Mouse (Mus musculus) hindbrain, embryonic 11.5 days (tissue): Measurements from ENCODE around the gene Col12a1. TPM values are rescaled to one million over a fixed set of nuclear protein-coding genes. Genes with fewer than 3 reads are reported as not detected.

Experiments used
- ATAC-seq: fragments of 200-750 bp; cut with Nextera tagmentation; 2 replicates; pipeline ENCODE4 v1.8.0; 2017; ENCODE audit warnings: mild to moderate bottlenecking, moderate TSS enrichment, moderate library complexity; ENCODE audit not compliant: low FRiP score
- DNase-seq: peaks from one replicate; pipeline ENCODE4 v3.0.0-alpha.2; 2015; ENCODE audit warnings: low spot score
- H3K27ac ChIP-seq: fragments of 300-500 bp; sonication (generic); 2 replicates; pipeline ENCODE4 v1.5.1; 2014; ENCODE audit warnings: mild to moderate bottlenecking, low read depth, low read length
- H3K27me3 ChIP-seq: fragments of 300-500 bp; sonication (generic); 2 replicates; pipeline ENCODE4 v1.6.1; 2014; ENCODE audit warnings: mild to moderate bottlenecking, low read length, moderate library complexity, mixed read lengths; ENCODE audit not compliant: control insufficient read depth, insufficient read depth
- H3K36me3 ChIP-seq: fragments of 300-500 bp; sonication (generic); 2 replicates; pipeline ENCODE4 v1.6.1; 2014; ENCODE audit warnings: mild to moderate bottlenecking, low read length, moderate library complexity, mixed read lengths; ENCODE audit not compliant: control insufficient read depth, insufficient read depth
- H3K4me1 ChIP-seq: fragments of 300-500 bp; sonication (generic); replicated peaks from 2 replicates; pipeline ENCODE4 v1.6.1; 2014; ENCODE audit warnings: low read length, mixed read lengths; ENCODE audit not compliant: control insufficient read depth, insufficient read depth
- H3K4me2 ChIP-seq: fragments of 300-500 bp; sonication (generic); replicated peaks from 2 replicates; pipeline ENCODE4 v1.6.1; 2014; ENCODE audit warnings: mild to moderate bottlenecking, low read depth, low read length
- H3K4me3 ChIP-seq: fragments of 300-500 bp; sonication (generic); 2 replicates; pipeline ENCODE4 v1.5.1; 2014; ENCODE audit warnings: low read depth, low read length
- H3K9ac ChIP-seq: fragments of 300-500 bp; sonication (generic); 2 replicates; pipeline ENCODE4 v1.6.1; 2014; ENCODE audit warnings: low read depth, low read length
- H3K9me3 ChIP-seq: fragments of 300-500 bp; sonication (generic); 2 replicates; pipeline ENCODE4 v1.6.1; 2016; ENCODE audit warnings: low read length; ENCODE audit not compliant: control insufficient read depth
- WGBS: fragments of 180-500 bp; shearing (Covaris S2); extraction: QIAGEN DNeasy Blood & Tissue Kit; methylation state at CpG from one replicate; pipeline ENCODE4 v1.1.7; 2014; 5-methylcytosine and 5-hydroxymethylcytosine counted together
- polyA plus RNA-seq: library from polyadenylated mRNA; unstranded; fragments of >200 nt; fragmentation: Nextera tagmentation; extraction: Ambion mirVana; gene quantifications from 2 replicates; pipeline ENCODE4 v1.2.1, GENCODE M21; 2014

The Col12a1 gene
- 18.9 and 32.2 TPM in 2 replicates for polyA plus RNA-seq

DNA sequence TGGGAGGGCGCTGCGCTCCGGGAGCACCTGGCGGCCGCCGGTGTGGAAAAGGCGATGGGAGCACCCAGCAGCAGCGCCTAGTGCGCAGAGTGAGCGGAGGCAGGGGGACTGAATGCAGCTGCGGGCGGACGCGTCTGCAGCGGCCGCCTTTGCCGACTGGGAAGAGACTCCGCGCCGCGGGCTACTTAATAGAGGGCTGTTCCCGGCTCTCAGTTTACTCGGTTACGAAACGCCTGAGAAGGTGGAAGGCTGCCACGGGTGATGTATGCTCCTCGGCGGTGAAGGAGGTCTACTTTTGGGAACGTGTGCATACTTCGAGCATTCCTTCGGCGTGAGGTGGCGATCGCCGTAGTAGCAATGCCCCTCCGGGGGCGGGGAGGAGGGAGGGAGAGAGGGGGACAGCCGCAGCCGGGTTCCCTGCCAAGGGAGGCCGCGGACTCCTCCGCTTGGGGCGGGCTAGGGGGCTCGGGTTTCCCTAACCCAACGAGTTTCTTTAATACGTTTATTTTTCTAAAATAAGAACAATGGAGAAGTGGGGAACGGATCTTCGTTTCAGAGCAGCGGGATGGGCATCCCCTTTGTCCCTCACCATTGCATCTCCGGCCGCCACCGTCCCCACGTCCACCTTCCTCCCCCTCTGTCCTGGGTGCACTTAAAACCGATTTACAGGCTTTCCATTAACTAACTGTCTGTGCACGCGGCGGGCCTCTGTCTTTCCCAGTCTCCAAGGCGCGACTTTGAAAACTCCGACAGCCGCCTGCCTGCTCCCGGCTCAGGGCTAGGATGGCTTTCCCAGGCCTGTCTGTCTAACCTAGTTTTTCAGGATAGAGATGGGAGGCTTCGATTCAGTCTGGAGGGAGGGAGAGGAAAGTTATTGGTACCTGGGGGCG is at the start of gene Col12a1:
Col12a1 (minus strand) TSS at position 351 of the 890 bp plus-strand sequence.
- H3K27me3 ChIP-seq: peaks cover 36% of the 10 kb centered on the region
- H3K4me2 ChIP-seq: peak within 1 kb of the TSS; percentile 87
- no peak within 1 kb of the TSS for H3K27ac ChIP-seq
- no peaks in the 10 kb centered on the region for H3K36me3 ChIP-seq
- H3K9ac ChIP-seq: peak within 1 kb of the TSS; percentile 53
- under 1% methylated on average over 64 of the region's 64 CpGs for WGBS
- no peaks in the 10 kb centered on the region for H3K9me3 ChIP-seq
- ATAC-seq: peak; percentile 62
- peaks cover 2% of the 10 kb centered on the region; the same call in 1 of the 2 replicates for H3K4me1 ChIP-seq
- H3K4me3 ChIP-seq: peak within 1 kb of the TSS; percentile 55
- peak; percentile 77 for DNase-seq

- no peaks in the 10 kb centered on the region for H3K9me3 ChIP-seq
Measured at GRCm38 (mm10) chr9:79766991-79767545, 48.4 kb upstream of the Col12a1 start.

GRCm38 (mm10) chr9:79765329-79765728 is 46.7 kb upstream of the Col12a1 start:
- no peaks in the 10 kb centered on the region for H3K9me3 ChIP-seq
- no peaks in the 10 kb centered on the region for H3K27me3 ChIP-seq
- no peak overlapping the region for H3K4me3 ChIP-seq
- H3K27ac ChIP-seq: no peak overlapping the region
- ATAC-seq (no peak), DNase-seq (no peak)
- H3K36me3 ChIP-seq: no peaks in the 10 kb centered on the region
- H3K9ac ChIP-seq: no peak overlapping the region
- 88% methylated on average over 4 of the region's 4 CpGs for WGBS
- H3K4me2 ChIP-seq: no peak overlapping the region
- no peaks in the 10 kb centered on the region for H3K4me1 ChIP-seq

More at GRCm38 (mm10) chr9:79766991-79767545, 48.4 kb upstream of the Col12a1 start:
- Histone ChIP-seq H3K4me2 (no peak overlapping the region), H3K4me1 (no peaks in the 10 kb centered on the region), H3K9ac (no peak overlapping the region), H3K36me3 (no peaks in the 10 kb centered on the region), H3K4me3 (no peak overlapping the region), H3K27me3 (no peaks in the 10 kb centered on the region), H3K27ac (no peak overlapping the region)
- DNase-seq (no peak), ATAC-seq (no peak)
- WGBS: 89% methylated on average over 5 of the region's 5 CpGs

GRCm38 (mm10) chr9:79762519-79762918 is 43.9 kb upstream of the Col12a1 start:
- Histone ChIP-seq H3K4me2 (no peak overlapping the region), H3K4me1 (no peaks in the 10 kb centered on the region), H3K9me3 (no peaks in the 10 kb centered on the region), H3K36me3 (0 out of 2 replicates have a peak, but pooled peaks cover 2% of the 10 kb centered on the region), H3K9ac (no peak overlapping the region), H3K27me3 (no peaks in the 10 kb centered on the region), H3K4me3 (no peak overlapping the region), H3K27ac (no peak overlapping the region)
- 80% methylated on average over 6 of the region's 6 CpGs for WGBS
- DNase-seq (no peak), ATAC-seq (no peak)

GRCm38 (mm10) chr9:79760076-79760475 is 41.4 kb upstream of the Col12a1 start:
- no peaks in the 10 kb centered on the region for H3K9me3 ChIP-seq
- H3K36me3 ChIP-seq: 0 out of 2 replicates have a peak, but pooled peaks cover 3% of the 10 kb centered on the region
- H3K27me3 ChIP-seq: no peaks in the 10 kb centered on the region
- WGBS: 11% methylated on average over 14 of the region's 14 CpGs
- H3K4me1 ChIP-seq: no peaks in the 10 kb centered on the region
- peak overlapping the region; percentile 79 for H3K9ac ChIP-seq
- peak overlapping the region; percentile 83 for H3K4me3 ChIP-seq
- peak overlapping the region; percentile 67 for H3K4me2 ChIP-seq
- no peak for DNase-seq
- H3K27ac ChIP-seq: peak overlapping the region; percentile 78; the same call in 1 of the 2 replicates
- no peak; the same call in 1 of the 2 replicates for ATAC-seq

GRCm38 (mm10) chr9:79759385-79760005 is 40.9 kb upstream of the Col12a1 start, which contains the start of gene Cox7a2:
Gene Cox7a2, minus strand, starts transcription at chr9:79759878.
- Histone ChIP-seq H3K4me2 (peak within 1 kb of the TSS; percentile 67), H3K27me3 (no peaks in the 10 kb centered on the region), H3K4me3 (peak within 1 kb of the TSS; percentile 83), H3K9ac (peak within 1 kb of the TSS; percentile 79), H3K4me1 (no peaks in the 10 kb centered on the region), H3K27ac (peak within 1 kb of the TSS; percentile 78), H3K9me3 (no peaks in the 10 kb centered on the region), H3K36me3 (0 out of 2 replicates have a peak, but pooled peaks cover 3% of the 10 kb centered on the region)
- DNase-seq: peak; percentile 96
- peak; percentile 100 for ATAC-seq
- 0% methylated on average over 46 of the region's 49 CpGs for WGBS

DNA sequence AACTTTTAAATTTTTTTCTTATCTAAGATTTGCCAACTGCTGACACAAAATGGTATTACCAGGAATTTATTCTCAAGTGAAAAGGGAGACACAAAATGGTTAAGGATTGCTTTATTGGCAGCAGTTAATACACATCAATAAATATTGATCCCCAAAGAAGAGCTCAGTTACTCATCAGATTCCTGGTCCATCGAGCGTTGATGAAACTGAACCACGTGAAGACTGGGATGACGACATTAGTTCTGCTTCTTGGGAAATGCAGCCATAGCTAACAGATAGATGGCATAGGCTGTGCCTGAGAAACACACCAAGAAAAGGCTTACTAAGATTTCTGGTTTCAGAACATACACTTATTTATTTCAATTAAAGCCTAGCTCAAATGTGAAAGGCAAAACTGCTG is 36.7 kb upstream of the Col12a1 start:
- H3K27me3 ChIP-seq: no peaks in the 10 kb centered on the region
- no peaks in the 10 kb centered on the region for H3K4me1 ChIP-seq
- H3K36me3 ChIP-seq: 0 out of 2 replicates have a peak, but pooled peaks cover 3% of the 10 kb centered on the region

GRCm38 (mm10) chr9:79751846-79752245 is 33.2 kb upstream of the Col12a1 start:
- H3K9ac ChIP-seq: no peak overlapping the region
- 84% methylated on average over 8 of the region's 8 CpGs for WGBS
- H3K4me2 ChIP-seq: no peak overlapping the region
- H3K4me1 ChIP-seq: no peaks in the 10 kb centered on the region
- ATAC-seq (no peak), DNase-seq (no peak)
- no peaks in the 10 kb centered on the region for H3K36me3 ChIP-seq
- H3K27ac ChIP-seq: no peak overlapping the region
- H3K9me3 ChIP-seq: no peaks in the 10 kb centered on the region
- no peaks in the 10 kb centered on the region for H3K27me3 ChIP-seq
- no peak overlapping the region for H3K4me3 ChIP-seq

More for the DNA sequence above, 36.7 kb upstream of the Col12a1 start:
- H3K27ac ChIP-seq: no peak overlapping the region
- no peak overlapping the region for H3K4me2 ChIP-seq
- DNase-seq: no peak
- no peaks in the 10 kb centered on the region for H3K9me3 ChIP-seq
- no peak for ATAC-seq
- no peak overlapping the region for H3K9ac ChIP-seq
- H3K4me3 ChIP-seq: no peak overlapping the region
- WGBS: 95% methylated on average over 4 of the region's 4 CpGs
